Mouse (Mus musculus) midbrain, postnatal 0 days (tissue): ENCODE measurements around the gene Mlip. TPM values are rescaled to one million over a fixed set of nuclear protein-coding genes. Genes with fewer than 3 reads are reported as not detected.
A peak's percentile ranks its signal among the peaks of the same experiment; 100 is the strongest.

ENCODE experiments used
- ATAC-seq: fragments of 200-750 bp; cut with Nextera tagmentation; 2 replicates; pipeline ENCODE4 v1.8.0; 2017; ENCODE audit warnings: moderate number of reproducible peaks, mild to moderate bottlenecking, moderate TSS enrichment, moderate library complexity; ENCODE audit not compliant: low FRiP score
- DNase-seq: peaks from one replicate; pipeline ENCODE4 v3.0.0-alpha.2; 2015; ENCODE audit warnings: low spot score
- H3K27ac ChIP-seq: fragments of 300-500 bp; sonication (generic); 2 replicates; pipeline ENCODE4 v1.5.1; 2014; ENCODE audit warnings: low read depth, mild to moderate bottlenecking, low read length, mixed read lengths
- H3K27me3 ChIP-seq: fragments of 300-500 bp; sonication (generic); 2 replicates; pipeline ENCODE4 v1.6.1; 2014; ENCODE audit warnings: low read length, control low read depth, mixed read lengths; ENCODE audit not compliant: insufficient read depth
- H3K36me3 ChIP-seq: fragments of 300-500 bp; sonication (generic); 2 replicates; pipeline ENCODE4 v1.6.1; 2014; ENCODE audit warnings: low read length, control low read depth, mixed read lengths; ENCODE audit not compliant: insufficient read depth
- H3K4me1 ChIP-seq: fragments of 300-500 bp; sonication (generic); 2 replicates; pipeline ENCODE4 v1.6.1; 2014; ENCODE audit warnings: mild to moderate bottlenecking, control low read depth, antibody characterized with exemption, low read length, mixed read lengths; ENCODE audit not compliant: insufficient read depth
- H3K4me2 ChIP-seq: fragments of 300-500 bp; sonication (generic); 2 replicates; pipeline ENCODE4 v1.6.1; 2014; ENCODE audit warnings: low read depth, mild to moderate bottlenecking, low read length, mixed read lengths; ENCODE audit not compliant: poor library complexity, severe bottlenecking
- H3K4me3 ChIP-seq: fragments of 300-500 bp; sonication (generic); 2 replicates; pipeline ENCODE4 v1.5.1; 2014; ENCODE audit warnings: low read depth, mild to moderate bottlenecking, low read length, moderate library complexity
- H3K9ac ChIP-seq: fragments of 300-500 bp; sonication (generic); replicated peaks from 2 replicates; pipeline ENCODE4 v1.6.1; 2014; ENCODE audit warnings: mild to moderate bottlenecking, low read length, moderate library complexity, mixed read lengths; ENCODE audit not compliant: poor library complexity, severe bottlenecking
- H3K9me3 ChIP-seq: fragments of 300-500 bp; sonication (generic); 2 replicates; pipeline ENCODE4 v1.6.1; 2016; ENCODE audit warnings: low read length, control low read depth
- CTCF ChIP-seq: IDR thresholded peaks from 2 replicates; pipeline ENCODE4 v1.5.1; 2016; ENCODE audit warnings: antibody characterized with exemption, mild to moderate bottlenecking
- WGBS: fragments of 180-500 bp; shearing (Covaris S2); extraction: QIAGEN DNeasy Blood & Tissue Kit; methylation state at CpG from one replicate; pipeline ENCODE4 v1.1.7; 2014; 5-methylcytosine and 5-hydroxymethylcytosine counted together
- polyA plus RNA-seq: library from polyadenylated mRNA; unstranded; fragments of >200 nt; fragmentation: Nextera tagmentation; extraction: Ambion mirVana; gene quantifications from 2 replicates; pipeline ENCODE4 v1.2.1, GENCODE M21; 2015
- total RNA-seq: library from RNA; depleted of rRNA; stranded (reverse); fragments of >200 nt; gene quantifications from 2 replicates; pipeline ENCODE4 v1.2.3, GENCODE M21; 2014; rRNA removed

Mlip gene
- total RNA-seq (0.60 and 3.6 TPM in 2 replicates), polyA plus RNA-seq (1.8 and 1.9 TPM in 2 replicates)

DNA sequence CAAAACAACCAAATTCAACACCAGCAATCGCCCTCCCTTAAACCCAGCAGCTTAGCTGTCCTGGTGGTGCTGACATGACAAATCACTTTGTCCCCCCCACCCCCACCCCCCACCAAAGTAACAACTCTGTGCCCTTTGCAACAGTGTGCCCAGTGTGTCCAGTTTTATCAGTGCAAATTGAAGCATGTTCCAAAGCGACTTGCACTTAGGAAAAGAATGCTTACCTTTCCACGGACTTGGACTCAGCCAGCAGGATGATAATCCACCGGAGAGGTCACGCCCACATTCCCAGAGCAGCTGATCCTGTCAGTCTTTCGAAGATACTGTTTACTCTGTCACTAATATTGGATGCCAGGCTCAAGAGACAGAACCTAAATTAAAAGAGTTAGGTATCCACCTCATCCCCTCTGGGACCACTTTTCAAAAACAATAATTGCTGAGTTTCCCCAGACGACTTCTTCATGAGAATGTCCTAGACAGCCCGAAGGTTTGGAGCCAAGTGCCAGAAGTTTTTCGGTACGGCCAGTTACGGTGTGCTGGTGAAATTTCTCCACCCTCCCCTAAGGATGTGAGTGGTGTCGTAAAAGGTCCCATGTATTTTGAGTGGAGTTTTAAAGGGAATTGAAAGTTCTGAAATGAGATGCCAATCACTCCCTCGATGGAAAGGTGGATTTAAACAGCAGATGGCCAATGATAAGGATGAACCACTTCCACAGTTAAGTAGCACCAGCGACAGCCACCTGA is at the start of gene Mlip:
TSS of gene Mlip (minus strand) at position 538 of the 744 bp plus-strand sequence.
- DNase-seq (no peak), ATAC-seq (no peak)
- Histone ChIP-seq H3K9me3 (no peaks in the 10 kb centered on the region), H3K27ac (no peak within 1 kb of the TSS), H3K4me2 (no peak within 1 kb of the TSS), H3K9ac (no peak within 1 kb of the TSS), H3K36me3 (no peaks in the 10 kb centered on the region), H3K4me1 (no peaks in the 10 kb centered on the region), H3K27me3 (no peaks in the 10 kb centered on the region), H3K4me3 (no peak within 1 kb of the TSS)
- 75% methylated on average over 14 of the region's 14 CpGs for whole genome bisulfite sequencing
- TF ChIP-seq CTCF, result no peak

DNA sequence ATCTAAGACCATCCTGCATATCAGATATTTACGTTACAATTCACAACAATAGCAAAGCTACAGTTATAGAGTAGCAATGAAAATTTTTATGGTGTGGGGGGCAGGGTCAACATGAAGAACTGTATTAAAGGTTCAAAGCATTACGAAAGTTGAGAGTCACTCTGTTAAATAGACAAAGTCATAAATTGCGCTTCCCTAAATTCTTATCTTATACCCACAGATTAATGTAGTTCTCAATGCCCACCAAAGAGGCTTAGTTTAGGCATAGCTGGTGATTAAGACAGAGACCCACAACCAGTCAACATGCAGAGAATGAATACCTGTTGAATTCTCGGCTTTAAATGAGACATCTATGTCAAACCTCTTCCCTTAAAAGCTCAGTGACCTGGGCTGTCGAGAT is 47.0 kb upstream of the Mlip start:
- DNase-seq, result no peak
- H3K9me3 ChIP-seq, result no peaks in the 10 kb centered on the region
- no peak overlapping the region for H3K27ac ChIP-seq
- no peak overlapping the region for H3K4me2 ChIP-seq
- H3K4me1 ChIP-seq, result peaks cover 5% of the 10 kb centered on the region; the same call in 1 of the 2 replicates
- H3K9ac ChIP-seq, result no peak overlapping the region
- no peaks in the 10 kb centered on the region for H3K27me3 ChIP-seq
- 86% methylated on average over 5 of the region's 5 CpGs for WGBS
- no peak for ATAC-seq
- H3K4me3 ChIP-seq, result no peak overlapping the region
- H3K36me3 ChIP-seq, result no peaks in the 10 kb centered on the region
- no peak for TF ChIP-seq CTCF

DNA sequence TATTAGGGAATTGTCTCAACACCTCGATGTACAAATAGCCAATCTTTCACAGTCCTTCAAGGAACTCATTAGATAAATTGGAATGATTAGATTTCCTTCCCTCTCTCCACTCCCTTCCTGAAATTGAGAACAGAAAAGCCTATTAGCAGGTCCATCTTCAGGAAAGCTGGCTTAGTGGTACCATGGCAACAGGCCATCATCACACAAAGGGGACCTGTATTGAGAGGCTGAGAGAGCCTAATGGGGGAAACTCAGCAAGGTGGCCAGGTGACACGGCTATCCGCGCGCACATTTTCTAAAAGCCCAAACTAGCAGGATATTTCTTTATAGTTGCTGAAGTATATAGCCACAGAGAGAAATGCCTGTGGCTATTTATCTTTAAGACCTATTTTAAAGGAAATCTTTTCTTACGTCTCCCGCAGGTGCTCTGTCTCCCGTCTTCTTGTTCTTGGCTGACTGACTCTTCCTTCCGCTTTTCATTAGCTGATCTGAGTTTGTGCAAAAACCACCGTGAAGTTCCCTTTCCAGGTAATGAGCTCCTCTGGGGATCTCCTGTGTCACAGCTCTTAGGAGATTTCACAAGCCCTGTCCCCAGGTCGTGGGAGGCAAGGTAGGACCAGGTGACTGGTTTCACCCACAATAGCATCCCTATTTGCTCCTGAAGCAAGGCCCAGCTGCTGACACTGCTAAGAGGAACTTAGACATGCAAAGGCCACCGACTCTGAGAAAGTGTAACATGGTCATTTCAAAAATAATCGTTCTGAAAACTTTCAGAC is 46.3 kb upstream of the Mlip start:
- Histone ChIP-seq H3K36me3 (no peaks in the 10 kb centered on the region), H3K27ac (no peak overlapping the region), H3K27me3 (no peaks in the 10 kb centered on the region), H3K4me1 (peaks cover 5% of the 10 kb centered on the region; the same call in 1 of the 2 replicates), H3K4me2 (no peak overlapping the region), H3K9me3 (no peaks in the 10 kb centered on the region), H3K9ac (no peak overlapping the region), H3K4me3 (no peak overlapping the region)
- ATAC-seq (peak; percentile 62; the same call in 1 of the 2 replicates), DNase-seq (peak; percentile 41)
- no peak for TF ChIP-seq CTCF
- 36% methylated on average over 13 of the region's 13 CpGs for WGBS

DNA sequence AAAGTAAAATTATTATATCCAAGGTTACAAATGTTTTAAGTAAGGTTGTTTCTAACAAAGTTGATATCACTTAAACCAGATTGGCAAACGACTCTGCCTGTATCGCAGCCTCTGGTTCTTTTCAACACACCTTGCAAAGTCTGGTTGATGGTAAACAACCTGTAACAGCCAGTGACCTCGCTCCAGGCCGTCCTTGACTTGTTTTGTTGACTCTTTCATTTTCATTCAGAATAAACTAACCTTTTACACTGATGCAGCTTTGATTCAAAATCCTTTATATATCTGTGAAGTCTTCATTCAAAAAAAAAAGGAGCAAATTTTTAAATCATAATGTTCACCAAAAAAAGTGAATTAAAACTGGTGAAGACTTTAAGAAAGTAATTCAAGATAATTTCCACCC is 44.3 kb upstream of the Mlip start:
- H3K27me3 ChIP-seq, result no peaks in the 10 kb centered on the region
- H3K4me3 ChIP-seq, result no peak overlapping the region
- TF ChIP-seq CTCF, result no peak
- DNase-seq (no peak), ATAC-seq (no peak)
- no peak overlapping the region for H3K9ac ChIP-seq
- H3K4me1 ChIP-seq, result peaks cover 5% of the 10 kb centered on the region; the same call in 1 of the 2 replicates
- no peak overlapping the region for H3K27ac ChIP-seq
- H3K4me2 ChIP-seq, result no peak overlapping the region
- no peaks in the 10 kb centered on the region for H3K9me3 ChIP-seq
- WGBS, result 67% methylated on average over 4 of the region's 4 CpGs
- no peaks in the 10 kb centered on the region for H3K36me3 ChIP-seq

DNA sequence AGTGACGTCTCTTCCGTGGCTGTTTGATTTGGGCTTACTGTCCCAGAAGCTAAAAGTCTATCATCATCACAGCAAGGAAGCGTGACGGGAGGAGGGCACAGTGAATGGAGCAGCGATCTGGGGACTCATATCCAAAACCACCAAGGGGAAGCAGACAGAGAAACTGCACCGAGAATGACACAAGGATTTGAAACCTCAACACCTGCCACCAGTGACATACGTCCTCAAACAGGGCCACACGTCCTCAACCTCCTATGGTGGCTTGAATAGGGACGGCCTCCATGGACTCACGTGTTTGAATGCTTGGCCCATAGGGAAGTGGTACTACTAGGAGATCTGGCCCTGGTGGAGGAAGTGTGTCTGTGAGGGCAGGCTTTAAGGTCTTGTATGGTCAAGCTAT is 38.5 kb upstream of the Mlip start:
- TF ChIP-seq CTCF, result no peak
- DNase-seq (no peak), ATAC-seq (no peak)
- WGBS, result 91% methylated on average over 10 of the region's 10 CpGs
- Histone ChIP-seq H3K27ac (no peak overlapping the region), H3K4me2 (no peak overlapping the region), H3K36me3 (no peaks in the 10 kb centered on the region), H3K9ac (no peak overlapping the region), H3K27me3 (no peaks in the 10 kb centered on the region), H3K4me1 (0 out of 2 replicates have a peak, but pooled peaks cover under 1% of the 10 kb centered on the region), H3K9me3 (no peaks in the 10 kb centered on the region), H3K4me3 (no peak overlapping the region)

DNA sequence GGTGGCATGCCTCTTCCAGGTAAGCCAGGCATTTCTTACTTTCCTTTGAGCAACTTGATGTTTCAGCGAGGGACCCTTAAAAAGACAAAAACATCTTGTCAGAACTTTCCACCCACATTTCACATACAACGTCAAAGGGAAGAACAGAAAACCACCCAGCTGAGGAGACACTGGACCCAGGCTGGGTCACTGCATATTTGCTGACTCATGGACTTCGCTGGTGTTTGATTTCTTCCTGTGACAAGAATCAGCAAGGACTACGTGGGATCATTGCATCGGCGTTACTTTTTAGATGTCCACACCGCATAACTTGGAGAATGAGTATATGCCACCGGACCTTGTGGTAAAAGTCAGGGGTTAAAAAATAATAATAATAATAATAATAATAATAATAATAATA is 36.2 kb upstream of the Mlip start:
- no peak for DNase-seq
- Histone ChIP-seq H3K4me1 (no peaks in the 10 kb centered on the region), H3K9me3 (no peaks in the 10 kb centered on the region), H3K27me3 (no peaks in the 10 kb centered on the region), H3K36me3 (no peaks in the 10 kb centered on the region), H3K27ac (no peak overlapping the region), H3K4me3 (no peak overlapping the region), H3K9ac (no peak overlapping the region), H3K4me2 (no peak overlapping the region)
- ATAC-seq, result no peak
- TF ChIP-seq CTCF, result no peak
- 91% methylated on average over 8 of the region's 8 CpGs for WGBS
